Mouse (Mus musculus) retina, postnatal 7 days (tissue): ENCODE data around the gene Kbtbd6.
"Not testable (repeated sequence)": the region's sequence is repeated elsewhere in the genome, so short reads cannot be mapped to it uniquely, and the experiment has no call there.

ENCODE experiments used
- DNase-seq: peaks from one replicate; pipeline ENCODE4 v3.0.0-alpha.2; 2012; ENCODE audit warnings: low read depth, low spot score

The Kbtbd6 gene

GRCm38 (mm10) chr14:79451681-79452590, at the start of gene Kbtbd6:
Gene Kbtbd6, plus strand, starts transcription at chr14:79451835.
- DNase-seq: peak; percentile 84

- no peak for DNase-seq
Observed at GRCm38 (mm10) chr14:79407641-79408040, 44.0 kb upstream of the Kbtbd6 start.

- DNase-seq: no peak
Observed at GRCm38 (mm10) chr14:79409278-79409830, 42.3 kb upstream of the Kbtbd6 start.

GRCm38 (mm10) chr14:79410662-79411061, 41.0 kb upstream of the Kbtbd6 start:
- DNase-seq: no peak

GRCm38 (mm10) chr14:79413121-79413520, 38.5 kb upstream of the Kbtbd6 start:
- DNase-seq: no peak

- DNase-seq: no peak
Observed at GRCm38 (mm10) chr14:79420083-79420685, 31.5 kb upstream of the Kbtbd6 start.

GRCm38 (mm10) chr14:79425979-79426729, 25.5 kb upstream of the Kbtbd6 start, which contains the start of gene Kbtbd7:
Gene Kbtbd7, plus strand, starts transcription at chr14:79426511.
- peak; percentile 84 for DNase-seq

- not testable (repeated sequence) for DNase-seq
Observed at GRCm38 (mm10) chr14:79426730-79427365, 24.8 kb upstream of the Kbtbd6 start.

GRCm38 (mm10) chr14:79434068-79434467, 17.6 kb upstream of the Kbtbd6 start:
- DNase-seq: no peak

GRCm38 (mm10) chr14:79440655-79441054, 11.0 kb upstream of the Kbtbd6 start:
- DNase-seq: no peak

- no peak for DNase-seq
Observed at GRCm38 (mm10) chr14:79441441-79441840, 10.2 kb upstream of the Kbtbd6 start.

- no peak for DNase-seq
Observed at GRCm38 (mm10) chr14:79444601-79445000, 7.0 kb upstream of the Kbtbd6 start.

GRCm38 (mm10) chr14:79445055-79445620, 6.5 kb upstream of the Kbtbd6 start:
- DNase-seq: peak; percentile 23

GRCm38 (mm10) chr14:79452591-79452934, 928 bp downstream of the Kbtbd6 start:
- DNase-seq: not testable (repeated sequence)

- no peak for DNase-seq
Observed at GRCm38 (mm10) chr14:79460401-79460800, 8.8 kb downstream of the Kbtbd6 start.

GRCm38 (mm10) chr14:79460988-79461387, 9.4 kb downstream of the Kbtbd6 start:
- DNase-seq: no peak

- no peak for DNase-seq
Observed at GRCm38 (mm10) chr14:79465623-79466022, 14.0 kb downstream of the Kbtbd6 start.

- DNase-seq: no peak
Observed at GRCm38 (mm10) chr14:79467621-79468020, 16.0 kb downstream of the Kbtbd6 start.

GRCm38 (mm10) chr14:79473384-79473783, 21.7 kb downstream of the Kbtbd6 start:
- no peak for DNase-seq

GRCm38 (mm10) chr14:79480624-79481338, 29.1 kb downstream of the Kbtbd6 start, which contains the start of gene Elf1:
Gene Elf1, plus strand, starts transcription at chr14:79481194.
- DNase-seq: peak; percentile 84
